Mouse (Mus musculus): ENCODE data around the gene Map2. TPM values are rescaled to one million over a fixed set of nuclear protein-coding genes. Genes with fewer than 3 reads are reported as not detected.

The Map2 gene
- polyA plus RNA-seq, 1 experiment from 2014 or later, result 21.0 TPM

DNA sequence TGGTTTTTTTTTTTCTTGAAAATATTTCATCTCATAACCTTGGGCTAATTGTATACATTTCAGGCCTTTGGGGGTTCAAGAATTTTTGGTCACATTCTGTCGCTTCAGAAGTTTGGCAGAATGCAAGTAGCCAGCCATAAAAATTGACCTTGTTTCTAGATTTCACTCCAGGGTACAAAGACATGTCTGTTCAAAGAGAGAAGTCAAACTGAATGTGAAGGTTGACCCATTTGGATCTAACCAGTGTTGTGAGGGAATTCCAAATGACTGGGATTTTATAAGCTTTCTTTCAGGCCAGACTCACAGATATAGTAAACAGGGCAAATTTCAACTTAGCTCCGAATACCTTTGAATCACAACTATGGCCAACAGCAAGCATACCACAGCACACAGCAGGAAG, 196.3 kb downstream of the Map2 start:
- Histone ChIP-seq H3K4me2 (replicated peaks; ENCODE audit: low read depth, low read length) (no peak overlapping the region), H3K9ac (replicated peaks; ENCODE audit: low read depth, low read length) (no peak overlapping the region), H3K27me3 (ENCODE audit: control insufficient read depth, insufficient read depth, low read length) (no peaks in the 10 kb centered on the region), H3K4me3 (ENCODE audit: low read depth, low read length) (no peak overlapping the region), H3K9me3 (ENCODE audit: control insufficient read depth, low read depth, low read length) (no peaks in the 10 kb centered on the region), H3K27ac (ENCODE audit: low read length) (no peak overlapping the region), H3K36me3 (ENCODE audit: control insufficient read depth, insufficient read depth, low read length) (no peaks in the 10 kb centered on the region), H3K4me1 (ENCODE audit: control insufficient read depth, insufficient read depth, low read length) (no peaks in the 10 kb centered on the region)
- 88% methylated on average over 2 of the region's 2 CpGs for WGBS
- no peak for ATAC-seq (ENCODE audit: insufficient number of reproducible peaks, insufficient read depth, low FRiP score, low read depth)

DNA sequence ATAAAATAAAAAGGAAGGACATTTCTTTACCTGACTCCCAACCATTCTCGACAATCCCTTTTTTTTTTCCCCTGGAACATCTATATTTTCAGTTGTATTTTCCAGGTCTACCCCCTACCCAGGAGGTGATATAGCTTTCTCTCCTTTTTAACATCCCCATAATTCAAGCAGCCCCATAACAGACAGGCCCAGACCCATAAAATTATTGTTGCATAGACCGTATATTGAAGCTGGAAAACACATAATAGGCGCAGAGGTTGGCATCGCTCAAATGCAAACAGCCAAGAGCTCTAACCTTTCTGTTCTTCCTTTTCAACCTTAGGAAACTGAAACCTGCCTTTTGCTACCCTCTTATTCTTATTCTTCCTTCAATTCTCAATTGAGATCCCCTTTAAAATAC, 211.2 kb downstream of the Map2 start:
- no peak overlapping the region for H3K27ac ChIP-seq (ENCODE audit: low read length)
- H3K4me2 ChIP-seq (replicated peaks; ENCODE audit: low read depth, low read length), result no peak overlapping the region
- no peaks in the 10 kb centered on the region for H3K36me3 ChIP-seq (ENCODE audit: control insufficient read depth, insufficient read depth, low read length)
- H3K9ac ChIP-seq (replicated peaks; ENCODE audit: low read depth, low read length), result no peak overlapping the region
- ATAC-seq (ENCODE audit: insufficient number of reproducible peaks, insufficient read depth, low FRiP score, low read depth), result no peak
- H3K9me3 ChIP-seq (ENCODE audit: control insufficient read depth, low read depth, low read length), result no peaks in the 10 kb centered on the region
- 90% methylated on average over 4 of the region's 4 CpGs for WGBS
- no peak overlapping the region for H3K4me3 ChIP-seq (ENCODE audit: low read depth, low read length)
- H3K4me1 ChIP-seq (ENCODE audit: control insufficient read depth, insufficient read depth, low read length), result no peaks in the 10 kb centered on the region
- H3K27me3 ChIP-seq (ENCODE audit: control insufficient read depth, insufficient read depth, low read length), result no peaks in the 10 kb centered on the region

DNA sequence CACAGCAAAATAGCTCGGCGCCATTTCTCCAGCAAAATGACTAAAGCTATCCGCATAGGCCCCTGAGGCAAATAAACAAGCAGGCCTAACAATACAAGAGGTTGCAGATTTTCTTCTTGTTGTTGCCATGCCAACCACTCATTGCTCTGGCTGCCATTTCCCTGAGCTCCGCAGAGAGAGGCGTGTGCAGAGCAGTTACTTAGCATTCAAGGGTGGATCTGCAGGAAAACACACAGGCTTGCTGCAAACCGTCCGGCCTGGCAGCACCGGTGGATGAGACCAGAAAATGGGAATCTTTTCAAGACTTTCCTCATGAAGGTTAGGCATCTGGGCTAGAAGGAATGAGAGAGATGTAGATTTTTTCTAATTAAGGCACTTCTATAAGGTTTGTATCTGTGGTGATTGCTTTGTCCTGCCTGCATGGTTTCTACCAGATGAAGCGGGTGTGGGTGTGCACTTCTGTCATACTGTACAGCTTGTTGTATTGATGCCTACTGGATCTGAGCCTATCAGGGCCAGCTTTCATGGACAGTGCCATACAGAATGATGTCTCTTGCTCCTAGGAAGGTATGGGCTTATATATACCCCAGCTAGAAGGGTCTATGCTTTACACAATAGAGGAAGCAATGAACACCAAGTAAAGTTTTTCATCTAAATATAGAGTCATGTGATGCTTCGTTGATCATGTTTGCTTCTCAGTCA, 211.8 kb downstream of the Map2 start:
- no peak; the same call in 1 of the 2 replicates for ATAC-seq (ENCODE audit: insufficient number of reproducible peaks, insufficient read depth, low FRiP score, low read depth)
- Histone ChIP-seq H3K4me3 (ENCODE audit: low read depth, low read length) (no peak overlapping the region), H3K9ac (replicated peaks; ENCODE audit: low read depth, low read length) (no peak overlapping the region), H3K36me3 (ENCODE audit: control insufficient read depth, insufficient read depth, low read length) (no peaks in the 10 kb centered on the region), H3K4me2 (replicated peaks; ENCODE audit: low read depth, low read length) (no peak overlapping the region), H3K9me3 (ENCODE audit: control insufficient read depth, low read depth, low read length) (no peaks in the 10 kb centered on the region), H3K27ac (ENCODE audit: low read length) (no peak overlapping the region), H3K4me1 (ENCODE audit: control insufficient read depth, insufficient read depth, low read length) (no peaks in the 10 kb centered on the region), H3K27me3 (ENCODE audit: control insufficient read depth, insufficient read depth, low read length) (no peaks in the 10 kb centered on the region)
- WGBS, result 72% methylated on average over 10 of the region's 10 CpGs

DNA sequence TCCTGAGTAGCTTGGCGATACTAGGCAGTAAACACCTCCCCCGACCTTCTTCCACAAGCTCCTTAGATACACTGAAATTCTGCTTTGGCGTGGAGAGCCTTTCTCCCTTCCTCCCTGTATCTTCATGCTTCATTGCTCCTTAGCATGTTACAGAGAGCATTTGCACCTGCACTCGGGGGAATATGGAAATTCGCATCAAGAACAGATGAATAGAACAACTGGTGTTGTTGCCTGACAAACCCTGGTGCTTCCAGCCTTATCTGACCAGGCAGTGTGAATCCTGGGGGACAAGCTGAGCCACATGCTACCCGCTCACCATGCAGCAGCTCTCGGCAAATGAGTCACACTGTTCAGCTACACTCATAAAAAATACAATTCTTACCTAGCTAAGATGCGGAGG, 213.5 kb downstream of the Map2 start:
- Histone ChIP-seq H3K36me3 (ENCODE audit: control insufficient read depth, insufficient read depth, low read length) (no peaks in the 10 kb centered on the region), H3K4me1 (ENCODE audit: control insufficient read depth, insufficient read depth, low read length) (no peaks in the 10 kb centered on the region), H3K4me2 (replicated peaks; ENCODE audit: low read depth, low read length) (no peak overlapping the region), H3K4me3 (ENCODE audit: low read depth, low read length) (no peak overlapping the region), H3K9ac (replicated peaks; ENCODE audit: low read depth, low read length) (no peak overlapping the region), H3K9me3 (ENCODE audit: control insufficient read depth, low read depth, low read length) (no peaks in the 10 kb centered on the region), H3K27me3 (ENCODE audit: control insufficient read depth, insufficient read depth, low read length) (no peaks in the 10 kb centered on the region), H3K27ac (ENCODE audit: low read length) (no peak overlapping the region)
- WGBS, result 79% methylated on average over 8 of the region's 8 CpGs
- ATAC-seq (ENCODE audit: insufficient number of reproducible peaks, insufficient read depth, low FRiP score, low read depth), result no peak

DNA sequence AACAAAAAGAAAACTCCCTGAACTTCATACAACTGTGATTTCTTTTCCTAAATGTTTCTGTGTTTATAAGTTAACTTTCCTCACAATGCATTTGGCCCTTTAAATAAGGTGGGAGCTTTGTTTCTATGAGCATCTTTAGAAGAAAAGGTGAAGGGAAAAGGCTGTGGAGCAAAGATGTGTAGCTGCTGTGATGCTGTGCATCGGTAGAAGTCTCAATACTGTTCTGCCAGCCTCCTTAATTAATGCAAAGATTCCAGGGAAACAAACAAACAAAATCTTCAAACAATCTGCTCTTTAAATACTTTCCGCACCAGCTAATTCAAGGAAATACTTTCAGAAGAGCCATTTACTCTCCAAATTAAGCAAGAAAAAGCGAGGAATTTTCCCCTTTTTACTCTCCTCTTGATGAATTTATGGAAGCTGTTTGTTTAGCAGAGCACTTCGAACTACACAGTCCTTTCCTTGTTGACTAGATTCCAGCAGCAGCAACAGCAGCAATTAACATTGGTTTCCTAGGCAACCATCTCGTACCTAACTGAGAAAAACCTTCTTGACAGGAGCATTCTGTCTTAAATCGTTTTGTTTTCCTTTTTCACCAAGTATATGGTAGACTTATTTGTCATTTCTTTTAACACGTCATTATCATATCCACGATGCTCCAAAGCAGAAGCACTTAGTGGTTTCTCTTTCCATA, 220.0 kb downstream of the Map2 start:
- WGBS, result 51% methylated on average over 8 of the region's 8 CpGs

DNA sequence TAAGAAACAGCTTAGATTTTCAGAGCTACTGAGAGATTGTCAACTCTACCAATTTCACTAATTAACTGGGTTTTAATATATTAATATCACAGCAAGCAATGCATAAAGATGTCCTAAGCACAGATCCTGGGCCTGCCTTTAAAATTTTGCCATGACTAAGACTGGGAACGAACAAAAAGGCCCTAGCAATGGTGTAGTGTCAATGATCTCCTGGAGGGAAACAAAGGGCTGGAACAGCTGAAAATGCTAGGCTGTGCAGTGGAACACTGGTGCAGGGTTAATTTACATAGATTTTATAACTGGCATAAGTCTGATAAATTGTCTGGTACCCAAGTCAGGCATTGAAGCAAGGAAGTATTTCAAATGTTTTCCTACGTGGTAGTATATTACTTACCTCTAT, 220.8 kb downstream of the Map2 start:
- Histone ChIP-seq H3K9ac (replicated peaks; ENCODE audit: low read depth, low read length) (no peak overlapping the region), H3K4me1 (ENCODE audit: control insufficient read depth, insufficient read depth, low read length) (no peaks in the 10 kb centered on the region), H3K9me3 (ENCODE audit: control insufficient read depth, low read depth, low read length) (no peaks in the 10 kb centered on the region), H3K27ac (ENCODE audit: low read length) (no peak overlapping the region), H3K27me3 (ENCODE audit: control insufficient read depth, insufficient read depth, low read length) (no peaks in the 10 kb centered on the region), H3K36me3 (ENCODE audit: control insufficient read depth, insufficient read depth, low read length) (no peaks in the 10 kb centered on the region), H3K4me3 (ENCODE audit: low read depth, low read length) (no peak overlapping the region), H3K4me2 (replicated peaks; ENCODE audit: low read depth, low read length) (no peak overlapping the region)
- ATAC-seq (ENCODE audit: insufficient number of reproducible peaks, insufficient read depth, low FRiP score, low read depth), result no peak
- 86% methylated on average over 2 of the region's 2 CpGs for WGBS

More for the DNA sequence above, 220.0 kb downstream of the Map2 start:
- H3K4me1 ChIP-seq (ENCODE audit: control insufficient read depth, insufficient read depth, low read length), result no peaks in the 10 kb centered on the region
- no peak overlapping the region for H3K27ac ChIP-seq (ENCODE audit: low read length)
- H3K36me3 ChIP-seq (ENCODE audit: control insufficient read depth, insufficient read depth, low read length), result no peaks in the 10 kb centered on the region
- ATAC-seq (ENCODE audit: insufficient number of reproducible peaks, insufficient read depth, low FRiP score, low read depth), result no peak
- H3K27me3 ChIP-seq (ENCODE audit: control insufficient read depth, insufficient read depth, low read length), result no peaks in the 10 kb centered on the region
- no peaks in the 10 kb centered on the region for H3K9me3 ChIP-seq (ENCODE audit: control insufficient read depth, low read depth, low read length)
- no peak overlapping the region for H3K4me3 ChIP-seq (ENCODE audit: low read depth, low read length)
- no peak overlapping the region for H3K4me2 ChIP-seq (replicated peaks; ENCODE audit: low read depth, low read length)
- H3K9ac ChIP-seq (replicated peaks; ENCODE audit: low read depth, low read length), result no peak overlapping the region

DNA sequence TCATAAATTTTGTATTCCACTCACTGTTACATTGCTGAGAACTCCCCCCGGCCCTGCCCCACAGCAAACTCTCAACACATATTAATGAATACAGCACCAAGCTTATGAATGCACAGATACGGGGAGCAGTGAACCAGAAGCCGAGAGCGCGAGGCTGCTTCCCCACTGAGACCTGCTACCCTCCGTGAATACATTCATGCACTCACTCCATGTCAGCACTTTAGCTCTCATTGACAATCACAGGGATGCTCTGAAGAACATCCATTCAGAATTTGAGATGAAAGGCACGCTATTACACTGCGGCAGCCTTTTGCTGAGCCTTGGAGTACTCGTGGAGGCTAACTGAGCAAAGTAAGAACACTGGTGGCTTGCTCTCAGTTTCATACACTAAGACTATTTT, 226.8 kb downstream of the Map2 start:
- Histone ChIP-seq H3K27ac (ENCODE audit: low read length) (no peak overlapping the region), H3K4me1 (ENCODE audit: control insufficient read depth, insufficient read depth, low read length) (no peaks in the 10 kb centered on the region), H3K4me3 (ENCODE audit: low read depth, low read length) (no peak overlapping the region), H3K9me3 (ENCODE audit: control insufficient read depth, low read depth, low read length) (no peaks in the 10 kb centered on the region), H3K4me2 (replicated peaks; ENCODE audit: low read depth, low read length) (no peak overlapping the region), H3K27me3 (ENCODE audit: control insufficient read depth, insufficient read depth, low read length) (no peaks in the 10 kb centered on the region), H3K9ac (replicated peaks; ENCODE audit: low read depth, low read length) (no peak overlapping the region), H3K36me3 (ENCODE audit: control insufficient read depth, insufficient read depth, low read length) (no peaks in the 10 kb centered on the region)
- ATAC-seq (ENCODE audit: insufficient number of reproducible peaks, insufficient read depth, low FRiP score, low read depth), result no peak
- WGBS, result 86% methylated on average over 9 of the region's 9 CpGs

DNA sequence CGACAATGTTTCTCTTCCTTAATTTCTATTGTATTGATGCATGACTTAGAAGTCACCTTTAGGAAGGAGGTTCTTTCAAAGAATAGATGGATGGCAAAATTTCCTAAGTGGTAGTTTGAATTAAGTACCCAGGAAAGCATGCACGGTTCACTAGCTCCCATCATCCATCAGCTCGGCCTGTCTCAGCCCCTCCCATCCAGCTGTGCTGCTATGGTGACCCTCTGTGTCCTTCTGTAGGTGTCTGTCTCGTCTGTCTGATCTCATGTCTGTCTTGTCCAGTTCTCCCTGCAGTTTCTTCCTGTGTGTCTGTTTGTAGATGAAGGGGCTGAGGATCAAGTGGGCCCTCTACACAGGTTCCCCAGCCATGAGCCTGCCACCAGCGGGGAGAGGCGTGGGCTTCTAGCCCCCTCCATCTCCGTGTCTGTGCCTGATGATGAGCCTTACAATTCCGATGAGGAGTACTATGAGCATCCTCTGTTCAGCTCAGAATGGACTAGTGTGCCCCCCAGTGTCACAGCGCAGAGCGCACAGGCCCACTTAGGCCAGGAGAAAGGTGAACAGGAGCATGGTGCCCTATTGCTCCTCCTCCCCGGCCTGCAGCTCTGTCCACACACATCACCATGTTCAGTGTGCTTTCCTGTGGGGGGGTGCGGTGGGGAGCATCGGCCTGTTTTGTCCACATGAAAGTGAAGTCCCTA, 232.3 kb downstream of the Map2 start:
- H3K4me2 ChIP-seq (replicated peaks; ENCODE audit: low read depth, low read length), result no peak overlapping the region
- no peak for ATAC-seq (ENCODE audit: insufficient number of reproducible peaks, insufficient read depth, low FRiP score, low read depth)
- no peaks in the 10 kb centered on the region for H3K36me3 ChIP-seq (ENCODE audit: control insufficient read depth, insufficient read depth, low read length)
- H3K4me1 ChIP-seq (ENCODE audit: control insufficient read depth, insufficient read depth, low read length), result no peaks in the 10 kb centered on the region
- no peak overlapping the region for H3K4me3 ChIP-seq (ENCODE audit: low read depth, low read length)
- no peaks in the 10 kb centered on the region for H3K9me3 ChIP-seq (ENCODE audit: control insufficient read depth, low read depth, low read length)
- H3K9ac ChIP-seq (replicated peaks; ENCODE audit: low read depth, low read length), result no peak overlapping the region
- no peak overlapping the region for H3K27ac ChIP-seq (ENCODE audit: low read length)
- WGBS, result 67% methylated on average over 13 of the region's 13 CpGs
- H3K27me3 ChIP-seq (ENCODE audit: control insufficient read depth, insufficient read depth, low read length), result no peaks in the 10 kb centered on the region
